Mouse (Mus musculus) erythroblast, adult 5-6 weeks (primary cell): ENCODE measurements around the gene Ntng2. TPM values are rescaled to one million over a fixed set of nuclear protein-coding genes. Genes with fewer than 3 reads are reported as not detected.

Experiments
- ATAC-seq: replicated peaks from 2 replicates; pipeline ENCODE4 v1.8.0; 2016; ENCODE audit warnings: moderate number of reproducible peaks, mild to moderate bottlenecking, moderate TSS enrichment, inconsistent platforms; ENCODE audit not compliant: poor library complexity, low FRiP score, severe bottlenecking
- total RNA-seq, 2 experiments: library from RNA; stranded (forward) in 1 of 2; stranded (reverse) in 1 of 2; fragments of 150-400 nt in 1 of 2; fragments of 200-764, 138-1000 nt in 1 of 2; gene quantifications; 2 replicates each; pipeline versions ENCODE4 v1.2.3 to v1.2.4; 2015 to 2017; ENCODE audit warnings: low replicate concordance in 2 of 2

Gene Ntng2
- total RNA-seq (2015; ENCODE audit: low replicate concordance) (2.3 and 8.8 TPM in 2 replicates), total RNA-seq (2017; ENCODE audit: low replicate concordance) (0.94 and 2.0 TPM in 2 replicates)

DNA sequence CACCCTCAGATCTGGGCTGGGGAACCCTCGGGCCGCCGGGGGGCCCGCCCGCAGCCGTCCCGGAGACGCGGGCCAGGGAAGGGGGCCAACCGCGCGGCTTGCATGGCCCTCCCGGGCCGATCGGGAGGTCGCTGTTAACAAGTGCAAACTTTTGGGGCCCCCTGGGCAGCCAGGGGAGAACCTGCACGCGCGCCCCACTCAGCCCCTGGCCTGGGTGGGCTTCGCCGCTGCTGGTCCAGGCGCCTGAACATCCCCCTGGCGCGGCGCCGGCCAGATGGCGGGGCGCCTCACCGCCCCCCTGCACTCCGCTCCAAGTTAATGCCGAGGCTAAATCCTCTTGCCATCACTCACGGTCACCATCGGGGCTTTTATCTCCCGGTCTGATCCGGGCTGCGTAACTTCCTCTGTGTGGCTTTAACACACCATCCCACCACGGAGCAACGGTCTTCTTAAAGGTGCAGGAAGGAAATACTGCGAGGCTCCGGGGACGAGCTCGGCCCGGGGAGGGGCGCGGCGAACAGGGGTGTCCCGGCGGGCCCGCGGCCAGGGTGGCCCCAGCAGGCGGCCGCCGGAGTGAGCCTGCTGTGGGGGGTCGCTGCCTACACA is at the start of gene Ntng2:
Ntng2 (minus strand) TSS at position 407 of the 606 bp plus-strand sequence.
- ATAC-seq = no peak

DNA sequence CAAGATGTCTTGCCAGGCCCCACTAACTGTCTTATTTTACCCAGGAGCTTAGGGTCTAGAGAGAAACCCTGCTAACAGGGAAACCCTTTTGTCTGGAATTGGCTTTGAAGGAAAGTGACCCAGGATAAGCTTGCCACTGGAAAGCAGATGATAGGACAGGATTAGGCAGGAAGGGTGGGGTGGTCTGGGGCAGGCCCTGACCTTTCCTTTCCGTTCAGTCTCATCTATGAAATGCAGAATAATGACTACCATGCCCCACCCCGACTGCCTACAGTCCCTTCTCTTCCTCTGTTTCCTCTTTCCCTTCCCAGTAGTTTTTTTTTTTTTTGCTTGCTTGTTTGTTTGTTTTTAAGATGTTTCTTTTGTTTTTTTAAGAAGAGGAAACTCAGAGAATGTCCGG is 42.8 kb upstream of the Ntng2 start:
- ATAC-seq = no peak

DNA sequence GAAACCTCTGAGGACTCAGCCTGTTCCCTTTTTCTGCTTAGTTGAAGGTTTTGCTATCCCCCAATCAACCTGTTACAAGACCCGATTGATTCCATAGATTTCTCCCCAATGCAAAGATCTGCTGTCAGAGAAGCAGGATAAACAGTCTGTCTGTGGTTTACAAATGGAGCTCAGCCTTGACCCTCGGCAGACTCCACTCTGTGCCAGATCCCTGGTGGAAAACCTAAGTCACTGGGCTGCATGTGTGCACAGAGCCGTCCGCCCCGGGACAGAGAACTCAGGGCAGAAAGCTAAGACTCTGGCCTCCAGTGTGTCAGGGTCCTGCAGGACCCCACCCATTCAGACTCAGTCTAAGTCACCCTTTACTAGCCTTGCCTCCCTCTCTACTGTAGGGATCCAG is 34.8 kb upstream of the Ntng2 start:
- no peak for ATAC-seq

DNA sequence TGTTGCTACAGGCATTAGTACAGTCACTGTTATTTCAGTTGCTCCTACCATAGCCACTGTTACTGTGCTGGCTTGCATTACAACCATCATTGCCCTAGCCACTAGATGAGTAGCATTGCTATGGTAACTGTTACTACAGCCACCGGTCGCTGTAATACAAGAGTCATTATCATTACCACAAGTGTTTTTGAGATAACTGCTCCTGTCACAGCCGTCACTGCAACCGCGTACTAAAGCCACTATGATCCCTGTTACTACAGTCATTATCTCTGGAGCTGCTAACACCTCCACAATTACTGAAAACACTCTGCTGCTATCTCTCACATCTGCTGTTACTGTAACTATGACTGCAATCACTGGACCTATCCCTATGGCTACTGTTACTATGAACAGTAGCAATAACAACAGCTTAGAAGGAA is 24.9 kb upstream of the Ntng2 start:
- no peak for ATAC-seq

DNA sequence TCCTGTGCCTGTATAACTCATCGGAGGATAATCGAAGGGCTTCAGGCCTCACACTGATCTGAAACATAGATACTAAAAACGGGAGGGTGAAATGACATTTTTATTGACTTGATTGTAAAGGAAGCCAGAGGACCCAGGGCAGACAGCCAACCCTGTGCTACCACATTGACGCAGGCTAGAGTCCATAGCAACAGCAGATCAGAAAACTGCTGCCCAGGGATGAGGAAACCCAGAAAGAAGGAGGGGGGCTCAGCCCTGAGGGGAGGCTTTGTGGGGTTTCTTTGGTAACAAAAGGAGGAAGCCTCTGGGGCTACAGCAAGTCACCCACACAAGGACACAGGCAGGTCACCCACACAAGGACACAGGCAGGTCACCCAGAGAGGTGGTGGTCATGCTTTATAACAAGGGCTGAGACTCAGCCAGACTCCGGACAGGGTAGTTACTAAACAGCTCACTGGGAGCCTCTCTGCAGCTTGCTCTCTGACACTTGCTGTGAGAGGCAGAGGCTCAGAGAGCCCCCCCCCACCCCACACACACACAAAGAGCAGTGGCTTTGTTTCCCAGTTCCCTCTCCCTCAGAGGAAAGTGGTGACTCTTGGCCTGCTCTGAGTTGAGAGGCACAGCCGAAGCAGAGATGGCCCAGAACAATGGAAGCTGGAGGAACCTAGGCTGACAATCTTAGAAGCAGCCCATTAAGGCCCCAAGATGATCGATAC is 19.2 kb upstream of the Ntng2 start:
- ATAC-seq = no peak

DNA sequence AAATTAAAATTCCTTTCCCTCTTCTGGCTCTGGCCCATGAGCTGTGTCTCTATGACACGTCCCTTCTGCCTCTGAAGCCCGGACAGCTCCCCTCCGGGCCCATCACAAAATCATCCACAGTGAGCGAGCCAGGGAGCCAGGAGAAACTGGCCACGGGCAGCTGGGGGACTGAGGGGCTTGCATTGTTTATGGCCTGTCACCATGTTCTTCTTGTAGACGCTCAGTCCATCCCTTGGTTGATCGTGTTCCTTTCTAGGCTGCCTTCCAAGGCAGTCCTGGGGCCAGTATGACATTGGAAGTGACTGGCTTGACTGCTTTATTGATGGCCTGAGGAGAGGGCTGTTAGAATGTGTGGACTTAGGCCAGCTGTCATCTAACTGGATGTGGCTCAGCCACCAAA is 18.3 kb upstream of the Ntng2 start:
- no peak for ATAC-seq

DNA sequence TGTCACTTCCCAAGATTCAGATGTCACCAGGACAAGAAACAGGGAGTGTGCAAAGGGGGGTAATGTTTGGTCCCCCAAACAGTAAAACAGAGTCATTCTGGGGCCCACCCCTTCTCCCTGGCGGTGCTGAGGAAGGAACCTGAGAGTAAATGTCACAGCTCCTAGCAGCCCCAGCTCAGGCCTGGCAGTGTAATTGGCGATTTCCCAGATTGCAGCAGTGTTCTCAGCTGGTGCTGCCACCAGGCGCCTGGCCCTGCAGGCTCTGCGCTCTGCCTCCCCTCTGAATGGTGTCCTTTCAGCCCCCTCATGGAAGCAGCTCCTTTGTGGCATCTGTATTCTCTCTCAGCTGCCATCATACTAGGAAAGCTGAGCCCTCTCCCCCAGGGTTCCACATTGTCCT is 14.0 kb upstream of the Ntng2 start:
- ATAC-seq = no peak

DNA sequence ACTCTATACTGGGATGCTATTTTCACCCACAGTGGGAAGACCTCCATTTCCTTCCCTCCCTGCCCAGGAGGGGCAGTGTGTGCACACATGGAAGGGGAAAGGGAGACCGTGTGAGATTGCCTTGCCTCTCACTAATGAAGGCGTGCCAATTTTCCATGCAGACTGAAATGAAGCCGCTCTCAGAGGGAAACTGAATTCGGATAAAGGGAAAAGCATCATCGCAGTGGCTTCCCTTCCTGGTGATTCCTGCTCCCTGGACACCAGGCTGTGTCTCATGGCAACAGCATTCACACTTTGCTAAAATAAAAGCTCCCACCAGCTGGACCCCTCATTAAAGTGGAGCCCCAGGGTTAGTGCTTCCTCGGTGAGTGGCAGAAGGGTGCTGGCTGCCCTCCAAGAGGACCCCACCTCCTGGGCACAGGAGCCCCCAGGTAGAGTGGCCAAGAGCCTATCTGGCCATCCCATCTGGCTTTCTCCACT is 9.7 kb upstream of the Ntng2 start:
- ATAC-seq = no peak

DNA sequence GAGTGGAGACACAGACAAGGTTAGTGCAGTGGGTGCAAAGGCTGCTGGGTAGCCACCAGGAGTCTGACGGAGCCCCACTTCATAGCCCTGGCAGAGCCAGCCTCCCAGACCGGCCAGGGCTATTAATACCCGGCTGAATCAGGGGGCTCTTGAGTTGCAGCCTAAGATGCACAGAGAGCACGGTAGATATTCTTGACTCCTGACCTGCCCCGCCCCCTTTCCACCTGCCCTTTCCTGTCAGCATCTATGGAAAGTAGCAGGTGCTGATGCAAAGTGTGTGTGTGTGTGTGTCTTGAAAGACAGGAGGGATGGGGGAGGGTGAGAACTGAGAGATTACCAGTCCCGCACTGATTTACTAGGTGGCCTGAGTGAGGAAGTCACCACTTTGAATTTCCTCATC is 8.3 kb upstream of the Ntng2 start:
- ATAC-seq = no peak

DNA sequence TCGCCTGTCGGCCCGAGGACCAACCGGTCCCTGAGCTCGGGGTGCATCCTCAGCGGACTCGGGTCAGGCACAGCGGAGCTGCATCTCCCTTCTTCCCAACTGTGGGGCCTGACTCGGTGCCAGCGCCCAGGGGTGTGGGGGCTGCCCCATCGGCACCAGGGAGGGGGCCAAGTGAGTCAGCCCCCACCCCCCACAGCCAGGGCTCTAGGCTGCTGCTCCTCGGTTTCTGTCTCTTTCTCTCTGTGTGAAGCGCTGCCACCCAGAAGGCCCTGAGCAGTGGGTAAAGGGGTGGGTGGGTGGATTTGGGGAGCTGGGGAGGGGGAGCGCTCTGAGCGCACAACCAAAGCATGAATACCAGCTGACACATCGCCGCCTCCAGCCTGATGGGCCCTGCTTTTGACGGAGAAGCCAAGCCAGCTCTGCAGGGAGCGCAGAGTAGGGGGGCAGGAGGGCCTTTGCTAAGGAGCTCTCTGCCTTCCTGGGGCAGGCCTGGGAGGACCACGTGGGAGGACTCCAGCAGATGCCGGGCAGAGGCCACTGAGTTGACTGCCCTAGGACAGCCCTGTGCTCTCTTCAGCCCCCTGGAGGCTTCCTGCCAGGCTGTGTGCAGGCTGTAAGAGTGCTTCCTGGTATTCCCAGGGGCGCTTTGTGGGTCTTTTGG is 530 bp upstream of the Ntng2 start:
- no peak for ATAC-seq

DNA sequence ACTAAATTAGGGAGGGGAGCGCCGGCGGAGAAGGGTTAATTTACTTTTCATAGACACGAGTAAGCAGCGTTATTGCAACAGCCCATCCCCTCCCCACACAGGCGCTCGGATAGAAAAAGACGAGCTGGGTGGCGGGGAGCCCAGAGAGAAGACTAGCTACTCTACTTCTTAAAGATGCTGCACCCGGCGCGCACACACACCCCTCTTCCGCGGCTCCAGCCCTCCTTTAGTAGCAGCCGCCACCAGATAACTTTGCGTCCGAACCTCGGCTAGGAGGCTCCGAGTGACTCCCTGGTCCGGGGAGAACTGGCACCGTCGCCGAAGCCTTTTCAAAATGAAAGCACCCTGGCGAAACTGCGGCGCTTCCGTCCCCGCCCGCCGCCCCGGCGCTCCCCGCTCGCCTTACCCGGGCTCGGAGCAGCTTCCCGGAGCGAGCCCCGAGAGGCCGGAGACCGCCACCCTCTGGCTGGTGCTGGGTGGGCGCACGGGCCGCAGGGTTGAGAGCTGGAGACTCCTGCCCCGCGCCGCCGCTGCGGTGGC is 676 bp downstream of the Ntng2 start:
- no peak for ATAC-seq

DNA sequence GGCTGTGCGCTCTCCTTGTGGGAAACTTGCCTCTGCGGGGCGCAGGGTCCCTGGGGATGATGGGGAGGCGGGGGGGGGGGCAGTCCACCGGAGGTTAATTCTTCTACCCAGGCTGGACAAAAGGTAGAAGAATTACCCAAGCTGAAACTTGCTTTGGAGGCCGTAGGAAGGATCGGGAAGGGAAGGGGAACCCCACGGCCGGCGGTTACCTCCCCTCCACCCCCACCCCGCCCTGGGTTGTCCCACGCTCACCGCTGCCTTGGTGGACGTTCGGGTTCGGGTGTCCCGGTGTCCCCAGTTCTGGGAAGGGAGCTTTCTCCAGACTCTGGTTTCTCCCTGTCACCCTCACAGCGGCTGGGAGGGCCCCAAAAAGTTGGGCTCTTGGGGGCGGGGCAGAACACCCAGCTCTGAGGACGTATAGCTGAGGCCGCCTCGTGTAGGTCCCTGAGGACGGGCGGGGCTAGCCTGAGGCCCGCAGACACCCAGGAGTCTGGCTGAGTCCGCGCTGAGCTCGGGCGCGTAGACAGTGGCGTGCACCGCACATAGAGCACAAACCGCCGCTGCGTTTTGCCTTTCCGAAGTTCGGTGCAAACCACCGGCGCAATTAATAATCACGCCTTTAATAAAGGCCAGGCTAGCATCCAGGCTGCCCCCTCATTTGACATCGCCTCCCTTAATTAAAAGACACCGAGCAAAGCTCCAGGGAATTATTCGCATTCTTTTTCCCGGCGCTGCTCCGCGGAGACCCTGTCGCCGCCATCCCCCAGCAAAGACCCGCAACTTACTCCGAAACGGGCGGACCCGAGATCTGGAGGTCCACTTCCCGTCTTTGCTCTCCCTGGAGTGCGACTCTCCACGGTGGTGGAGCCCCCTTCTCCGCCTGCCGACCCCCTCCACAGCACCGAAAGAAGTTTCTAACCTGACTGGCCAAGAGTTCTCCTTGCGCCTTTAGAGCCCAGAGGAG is 1.4 kb downstream of the Ntng2 start:
- no peak for ATAC-seq

DNA sequence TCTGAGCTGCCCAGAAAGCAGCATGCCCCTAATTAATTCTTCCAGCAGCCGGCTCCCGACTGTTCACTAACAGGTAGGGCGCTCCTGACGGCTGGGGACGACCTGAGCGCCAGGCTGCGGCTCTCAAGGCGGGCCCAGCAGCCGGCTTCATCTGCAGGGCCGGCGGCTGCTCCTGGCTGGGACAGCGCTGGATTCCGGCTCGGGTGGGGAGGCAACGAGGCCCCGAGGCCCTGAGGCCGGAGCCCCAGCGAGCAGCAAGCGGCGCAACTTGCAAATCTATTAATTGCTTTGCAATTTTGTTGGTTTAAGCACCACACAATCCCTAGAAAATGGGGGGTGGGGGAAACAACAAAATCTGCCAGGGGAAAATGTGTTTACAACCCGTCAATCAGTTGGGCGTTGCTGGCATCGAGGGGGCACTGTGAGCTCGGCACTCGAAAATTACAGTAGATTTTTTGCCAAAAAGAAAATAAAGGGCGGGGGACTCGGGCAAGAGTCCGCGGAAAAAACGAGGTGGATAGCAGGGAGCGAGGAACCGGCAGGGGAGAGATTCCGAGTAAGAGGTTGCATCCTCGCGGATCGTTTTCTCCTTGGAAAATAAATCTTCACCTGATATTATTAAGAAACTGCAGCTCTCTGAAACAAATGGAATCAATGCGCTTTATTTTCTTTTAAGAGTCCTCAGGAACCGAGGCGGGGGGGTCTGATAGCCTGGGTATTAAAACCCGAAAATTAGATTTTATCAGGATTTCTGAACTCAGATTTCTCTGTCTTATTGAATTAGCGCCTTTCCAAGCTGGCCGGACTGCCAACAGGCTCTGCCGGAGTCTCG is 2.3 kb downstream of the Ntng2 start:
- ATAC-seq = no peak

DNA sequence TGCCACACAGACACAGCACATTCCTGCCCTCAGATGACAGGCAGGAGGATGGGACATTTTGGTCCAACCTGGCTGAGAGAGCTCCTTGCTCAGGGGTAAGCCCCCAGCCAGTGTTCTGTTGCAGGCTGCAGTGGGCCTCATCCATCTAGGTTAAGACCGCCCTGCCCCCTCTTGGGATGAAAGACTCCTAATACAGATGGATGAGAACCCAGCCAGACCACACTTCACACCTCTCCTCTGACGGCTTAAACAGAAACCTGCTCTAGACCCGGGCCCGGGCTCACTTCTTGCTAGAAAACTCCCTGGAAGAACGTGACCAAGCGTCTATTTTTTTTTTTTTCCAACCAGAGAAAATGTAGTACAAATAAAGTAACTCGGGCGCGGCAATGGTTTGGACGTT is 3.0 kb downstream of the Ntng2 start:
- ATAC-seq = no peak

DNA sequence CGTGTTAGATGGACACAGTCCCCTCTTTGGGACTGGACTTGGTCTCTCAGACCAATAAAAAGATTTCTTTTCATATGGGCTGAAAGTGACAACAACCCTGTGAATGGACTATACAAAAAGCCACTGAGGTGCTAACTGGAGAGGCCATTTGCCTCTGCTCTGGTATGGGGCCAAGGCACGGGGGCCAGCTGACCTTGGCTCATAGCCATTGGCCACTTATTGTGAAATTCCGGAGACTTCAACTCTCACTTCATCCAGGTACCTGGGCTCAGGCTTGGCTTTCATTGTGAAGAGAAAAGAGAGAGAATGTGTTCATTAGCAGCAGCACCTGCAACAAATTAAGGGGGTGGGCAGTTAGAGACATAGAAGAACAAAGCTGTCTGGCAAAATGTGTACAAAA is 4.3 kb downstream of the Ntng2 start:
- ATAC-seq = no peak

DNA sequence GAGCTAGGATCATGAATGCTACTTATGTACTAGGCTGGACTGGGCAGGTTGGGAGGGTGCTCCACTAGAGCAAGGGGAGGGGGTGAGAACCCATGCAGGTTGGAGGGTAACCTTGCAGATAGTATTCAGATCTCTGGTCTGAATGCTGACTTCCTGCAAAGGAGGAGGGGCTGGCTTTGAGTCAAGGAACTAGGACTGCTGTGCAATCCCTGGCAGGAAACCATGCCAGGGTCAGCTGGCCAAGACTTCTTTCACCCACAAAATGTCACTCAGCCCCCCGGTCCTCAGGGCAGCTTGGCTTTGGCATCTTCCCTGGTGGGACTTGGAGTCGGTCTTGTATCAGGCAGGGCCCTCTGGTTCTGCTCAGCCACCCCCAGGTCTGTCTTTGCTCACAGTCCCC is 5.4 kb downstream of the Ntng2 start:
- no peak for ATAC-seq

DNA sequence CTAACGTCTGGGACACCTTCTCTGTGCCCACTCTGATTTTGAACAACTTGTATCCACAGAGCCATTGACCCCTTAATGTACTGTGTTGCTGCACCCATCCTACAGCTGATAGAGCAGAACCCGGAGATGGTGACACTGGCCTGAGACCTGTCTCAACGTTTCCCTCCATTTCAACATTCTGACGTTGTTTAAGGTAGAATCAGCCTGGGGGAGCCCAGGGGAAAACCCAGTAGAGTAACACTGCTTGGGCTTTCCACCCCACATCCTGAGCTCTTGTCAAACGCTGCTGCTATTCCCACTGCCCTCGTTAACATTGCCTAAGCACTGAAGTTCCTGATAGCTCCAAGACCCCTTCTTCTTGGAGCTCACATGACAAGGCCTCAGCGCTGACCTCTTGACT is 5.9 kb downstream of the Ntng2 start:
- no peak for ATAC-seq

DNA sequence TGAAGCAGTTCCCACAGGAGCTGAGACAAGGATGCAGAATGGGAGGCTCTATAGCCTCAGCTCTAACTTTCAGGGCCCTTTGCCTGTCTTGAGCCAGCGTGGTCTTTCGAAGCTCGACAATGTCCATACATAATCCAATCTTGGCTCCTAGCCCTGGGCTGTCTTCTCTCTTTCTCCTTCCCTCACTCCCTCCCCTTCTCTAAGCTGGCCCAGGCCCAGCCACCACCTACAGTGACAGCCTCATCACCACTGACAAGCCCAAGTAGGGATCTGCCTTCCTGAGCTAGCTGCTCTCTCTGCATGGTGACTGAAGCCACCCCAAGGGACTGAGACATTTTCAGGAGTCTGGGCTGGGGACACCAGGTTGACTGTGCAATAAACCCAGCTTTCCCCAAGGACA is 6.5 kb downstream of the Ntng2 start:
- no peak for ATAC-seq

DNA sequence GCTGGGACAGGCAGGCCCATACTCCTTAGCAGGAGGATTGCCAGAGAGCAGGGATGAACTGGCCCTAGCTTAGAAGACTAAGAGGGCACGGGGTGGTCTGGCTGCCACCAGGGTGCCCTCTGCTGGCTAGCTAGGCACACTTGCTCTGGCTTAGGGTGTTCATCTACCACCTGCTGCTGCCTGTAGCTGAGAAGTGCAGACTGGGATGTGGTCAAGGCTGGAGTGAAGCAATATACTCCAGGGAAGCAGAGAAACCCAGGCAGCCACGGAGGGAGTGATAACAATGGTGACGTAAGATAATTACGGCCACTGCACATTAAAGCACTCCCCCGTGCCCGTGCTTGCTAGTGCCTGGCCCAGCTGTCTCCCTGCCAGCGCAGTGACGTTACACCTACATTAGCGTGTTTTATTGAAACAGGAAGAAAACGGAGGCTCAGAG is 7.4 kb downstream of the Ntng2 start:
- no peak for ATAC-seq
